Mouse (Mus musculus) liver, embryonic 12.5 days (tissue): ENCODE measurements around the gene Suz12. TPM values are rescaled to one million over a fixed set of nuclear protein-coding genes. Genes with fewer than 3 reads are reported as not detected.
"Not testable (repeated sequence)": the region's sequence is repeated elsewhere in the genome, so short reads cannot be mapped to it uniquely, and the experiment has no call there.

Source experiments
- ATAC-seq: fragments of 200-750 bp; cut with Nextera tagmentation; 2 replicates; pipeline ENCODE4 v1.8.0; 2017; ENCODE audit warnings: moderate number of reproducible peaks, mild to moderate bottlenecking, moderate library complexity
- H3K27ac ChIP-seq: fragments of 300-500 bp; sonication (generic); 2 replicates; pipeline ENCODE4 v1.5.1; 2016; ENCODE audit warnings: mild to moderate bottlenecking
- H3K27me3 ChIP-seq: fragments of 300-500 bp; sonication (generic); replicated peaks from 2 replicates; pipeline ENCODE4 v1.6.1; 2016; ENCODE audit warnings: mild to moderate bottlenecking, moderate library complexity
- H3K36me3 ChIP-seq: fragments of 300-500 bp; sonication (generic); 2 replicates; pipeline ENCODE4 v1.6.1; 2016; ENCODE audit warnings: mild to moderate bottlenecking, moderate library complexity
- H3K4me1 ChIP-seq: fragments of 300-500 bp; sonication (generic); 2 replicates; pipeline ENCODE4 v1.6.1; 2016
- H3K4me2 ChIP-seq: fragments of 300-500 bp; sonication (generic); 2 replicates; pipeline ENCODE4 v1.6.1; 2016; ENCODE audit warnings: mild to moderate bottlenecking, moderate library complexity
- H3K4me3 ChIP-seq: fragments of 300-500 bp; sonication (generic); 2 replicates; pipeline ENCODE4 v1.5.1; 2016; ENCODE audit warnings: mild to moderate bottlenecking, moderate library complexity
- H3K9ac ChIP-seq: fragments of 300-500 bp; sonication (generic); 2 replicates; pipeline ENCODE4 v1.6.1; 2016; ENCODE audit warnings: mild to moderate bottlenecking, moderate library complexity
- H3K9me3 ChIP-seq: fragments of 300-500 bp; sonication (generic); replicated peaks from 2 replicates; pipeline ENCODE4 v1.6.1; 2016; ENCODE audit warnings: mild to moderate bottlenecking, moderate library complexity
- WGBS: fragments of 180-500 bp; shearing (Covaris S2); methylation state at CpG from one replicate; pipeline ENCODE4 v1.1.7; 2016; ENCODE audit not compliant: insufficient replicate concordance; 5-methylcytosine and 5-hydroxymethylcytosine counted together
- polyA plus RNA-seq: library from polyadenylated mRNA; unstranded; fragments of >200 nt; fragmentation: Nextera tagmentation; extraction: Ambion mirVana; gene quantifications from 2 replicates; pipeline ENCODE4 v1.2.1, GENCODE M21; 2016

Gene Suz12
- polyA plus RNA-seq, 1 experiment from 2014 or later, result 25.1 TPM

DNA sequence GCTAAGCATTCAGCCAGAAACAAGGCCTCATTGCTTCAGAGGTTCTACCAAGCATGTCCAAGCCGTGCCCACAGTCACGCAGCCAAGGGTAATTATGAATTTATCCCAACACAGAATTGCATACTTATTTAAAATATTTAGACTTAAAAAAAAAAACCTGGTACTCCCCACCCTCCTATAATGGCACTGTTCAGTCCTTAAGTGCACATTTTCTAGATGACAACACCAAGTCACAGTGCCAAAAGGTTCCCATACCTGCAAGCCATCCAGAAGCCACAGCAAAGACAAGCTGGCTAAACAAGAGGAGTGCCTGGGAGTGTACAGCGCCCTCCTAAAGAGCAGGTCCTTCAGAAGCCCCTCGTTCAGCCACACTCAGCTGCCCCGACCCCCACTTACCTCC, 60.3 kb downstream of the Suz12 start:
- Histone ChIP-seq H3K9me3 (no peaks in the 10 kb centered on the region), H3K36me3 (peaks cover 98% of the 10 kb centered on the region), H3K4me1 (no peaks in the 10 kb centered on the region), H3K4me3 (no peak overlapping the region), H3K4me2 (no peak overlapping the region), H3K27me3 (no peaks in the 10 kb centered on the region), H3K27ac (no peak overlapping the region), H3K9ac (no peak overlapping the region)
- 88% methylated on average over 5 of the region's 5 CpGs for WGBS
- no peak for ATAC-seq

DNA sequence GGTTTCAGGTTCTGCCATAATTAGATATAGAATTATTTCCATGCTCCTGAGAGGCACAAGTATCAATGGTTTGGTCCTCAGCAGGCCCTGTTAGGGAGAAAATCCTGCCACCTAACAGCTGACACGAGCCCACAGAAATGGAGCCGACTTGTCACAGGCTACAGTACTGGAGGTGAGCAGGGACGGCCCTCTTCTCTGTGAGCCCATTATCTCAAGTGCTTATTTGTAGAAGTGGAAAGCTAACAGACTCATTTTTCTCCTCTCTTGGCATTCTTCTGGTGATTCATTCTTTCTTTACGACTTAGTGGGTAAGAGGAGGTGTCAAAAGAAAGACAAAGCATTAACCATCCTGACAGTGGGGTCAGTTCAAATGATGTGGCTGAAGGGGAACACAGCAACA, 61.8 kb downstream of the Suz12 start:
- no peak overlapping the region for H3K4me3 ChIP-seq
- H3K27ac ChIP-seq, result no peak overlapping the region
- H3K9me3 ChIP-seq, result no peaks in the 10 kb centered on the region
- H3K9ac ChIP-seq, result no peak overlapping the region
- no peak for ATAC-seq
- H3K27me3 ChIP-seq, result no peaks in the 10 kb centered on the region
- 83% methylated on average over 4 of the region's 4 CpGs for WGBS
- peaks cover 98% of the 10 kb centered on the region for H3K36me3 ChIP-seq
- H3K4me2 ChIP-seq, result no peak overlapping the region
- H3K4me1 ChIP-seq, result no peaks in the 10 kb centered on the region

DNA sequence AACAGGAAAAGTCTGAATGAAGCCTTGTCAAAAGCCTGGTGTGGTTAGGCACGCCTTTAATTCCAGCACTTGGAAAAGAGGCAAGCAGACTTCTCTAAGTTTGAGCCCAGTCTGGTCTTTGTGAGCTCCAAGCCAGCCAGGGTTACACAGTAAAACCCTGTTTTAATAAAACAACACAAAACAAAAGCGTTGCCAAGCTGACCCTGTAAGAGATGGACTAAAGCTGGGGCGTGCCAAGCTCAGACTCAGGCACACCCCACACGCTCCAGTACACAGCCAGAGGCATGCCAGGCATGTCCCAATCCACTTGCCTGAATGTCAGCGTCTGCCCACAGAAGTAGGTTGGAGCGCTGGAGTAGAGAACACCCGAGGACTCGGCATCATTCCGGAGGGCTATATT, 63.2 kb downstream of the Suz12 start:
- no peaks in the 10 kb centered on the region for H3K4me1 ChIP-seq
- H3K36me3 ChIP-seq, result peaks cover 98% of the 10 kb centered on the region
- H3K27ac ChIP-seq, result no peak overlapping the region
- H3K4me2 ChIP-seq, result no peak overlapping the region
- H3K27me3 ChIP-seq, result no peaks in the 10 kb centered on the region
- H3K9ac ChIP-seq, result no peak overlapping the region
- WGBS, result 91% methylated on average over 9 of the region's 9 CpGs
- H3K4me3 ChIP-seq, result no peak overlapping the region
- ATAC-seq, result no peak
- no peaks in the 10 kb centered on the region for H3K9me3 ChIP-seq

DNA sequence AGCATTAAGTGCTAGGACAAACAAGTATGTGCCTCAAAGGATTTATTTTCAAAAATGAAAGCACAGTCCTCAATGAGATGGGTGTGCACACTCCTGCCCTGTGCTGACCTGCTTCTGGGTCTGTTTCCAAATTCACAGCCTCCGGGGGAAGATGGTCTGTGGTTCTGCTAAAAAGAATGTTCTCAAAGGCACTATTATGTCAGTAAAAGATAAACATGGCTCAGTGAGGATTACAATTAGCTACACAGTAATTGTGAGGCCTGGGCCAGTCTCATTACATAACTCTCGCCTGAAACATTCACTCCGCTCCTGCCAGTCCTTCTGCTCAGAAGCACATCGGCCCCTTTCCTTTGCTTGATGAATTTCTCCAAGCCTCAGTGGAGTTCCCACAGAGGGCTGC, 69.3 kb downstream of the Suz12 start:
- no peak overlapping the region for H3K4me3 ChIP-seq
- peaks cover 3% of the 10 kb centered on the region; the same call in 1 of the 2 replicates for H3K4me1 ChIP-seq
- H3K27me3 ChIP-seq, result no peaks in the 10 kb centered on the region
- WGBS, result 87% methylated on average over 4 of the region's 4 CpGs
- 0 out of 2 replicates have a peak overlapping the region, but pooled peaks have one; percentile 6 for H3K27ac ChIP-seq
- peaks cover 97% of the 10 kb centered on the region for H3K36me3 ChIP-seq
- no peak overlapping the region for H3K9ac ChIP-seq
- no peaks in the 10 kb centered on the region for H3K9me3 ChIP-seq
- H3K4me2 ChIP-seq, result no peak overlapping the region
- no peak for ATAC-seq

DNA sequence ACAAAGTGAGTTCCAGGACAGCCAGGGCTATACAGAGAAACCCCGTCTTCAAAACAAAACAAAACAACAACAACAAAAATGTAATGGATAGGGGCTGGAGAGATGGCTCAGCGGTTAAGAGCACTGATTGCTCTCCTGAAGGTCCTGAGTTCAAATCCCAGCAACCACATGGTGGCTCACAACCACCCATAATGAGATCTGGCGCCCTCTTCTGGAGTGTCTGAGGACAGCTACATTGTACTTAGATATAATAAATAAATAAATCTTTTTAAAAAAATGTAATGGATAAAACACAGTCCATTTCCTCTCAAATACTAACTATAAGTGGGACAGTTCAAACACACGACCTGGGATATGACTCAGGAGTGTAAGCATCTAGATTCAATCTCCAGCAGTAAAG, 73.5 kb downstream of the Suz12 start:
- H3K9me3 ChIP-seq, H3K9ac ChIP-seq, H3K4me3 ChIP-seq, H3K27ac ChIP-seq, ATAC-seq, H3K27me3 ChIP-seq, H3K4me2 ChIP-seq: not testable (repeated sequence)
- Histone ChIP-seq H3K4me1 (peaks cover 40% of the 10 kb centered on the region), H3K36me3 (peaks cover 89% of the 10 kb centered on the region)
- 73% methylated on average over 4 of the region's 4 CpGs for WGBS

DNA sequence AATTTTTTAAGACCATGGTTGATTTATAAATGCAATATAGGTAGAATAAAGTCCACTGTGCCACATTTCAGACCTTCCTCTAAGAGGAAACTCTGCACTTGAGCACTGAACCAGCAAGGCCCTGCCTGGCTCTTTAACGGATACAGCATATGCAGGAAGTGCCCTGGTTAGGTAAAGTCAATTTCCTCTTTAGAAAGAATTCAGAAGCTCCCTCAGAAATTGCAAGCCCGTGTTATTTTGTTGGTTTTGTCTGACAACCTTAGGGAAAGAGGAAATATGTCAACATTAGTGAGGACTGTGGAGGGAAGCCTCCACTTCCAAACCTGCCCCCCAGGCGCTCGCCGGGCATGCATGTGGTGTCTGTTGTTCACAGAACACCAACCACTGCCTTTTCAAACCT, 74.7 kb downstream of the Suz12 start:
- no peak overlapping the region for H3K4me3 ChIP-seq
- H3K4me1 ChIP-seq, result peaks cover 48% of the 10 kb centered on the region
- H3K27me3 ChIP-seq, result no peaks in the 10 kb centered on the region
- H3K9me3 ChIP-seq, result no peaks in the 10 kb centered on the region
- WGBS, result 45% methylated on average over 5 of the region's 5 CpGs
- ATAC-seq, result no peak
- peaks cover 81% of the 10 kb centered on the region for H3K36me3 ChIP-seq
- H3K9ac ChIP-seq, result no peak overlapping the region
- peak overlapping the region; percentile 45 for H3K27ac ChIP-seq
- H3K4me2 ChIP-seq, result no peak overlapping the region

DNA sequence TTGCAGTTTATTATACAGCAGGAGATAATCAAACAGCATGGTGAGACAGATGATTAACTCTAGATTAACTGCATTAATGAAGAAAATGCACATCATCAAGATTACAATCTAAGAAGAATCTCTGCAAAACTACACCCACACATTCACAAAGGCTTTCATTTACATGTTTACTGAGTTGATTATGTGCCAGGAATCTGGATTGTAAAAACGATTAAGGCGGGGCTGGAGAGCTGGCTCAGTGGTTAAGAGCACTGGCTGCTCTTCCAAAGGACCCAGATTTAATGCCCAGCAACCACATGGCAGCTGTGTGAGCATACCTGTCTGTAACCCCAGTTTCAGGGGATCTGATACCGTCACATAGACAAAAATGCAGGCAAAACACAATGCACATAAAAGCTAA, 76.9 kb downstream of the Suz12 start:
- ATAC-seq, result no peak
- H3K9me3 ChIP-seq, result no peaks in the 10 kb centered on the region
- H3K27ac ChIP-seq, result no peak overlapping the region
- no peak overlapping the region for H3K9ac ChIP-seq
- 82% methylated on average over 3 of the region's 3 CpGs for WGBS
- H3K4me2 ChIP-seq, result no peak overlapping the region
- H3K4me1 ChIP-seq, result peaks cover 67% of the 10 kb centered on the region
- H3K36me3 ChIP-seq, result peaks cover 76% of the 10 kb centered on the region
- H3K27me3 ChIP-seq, result no peaks in the 10 kb centered on the region
- H3K4me3 ChIP-seq, result no peak overlapping the region

DNA sequence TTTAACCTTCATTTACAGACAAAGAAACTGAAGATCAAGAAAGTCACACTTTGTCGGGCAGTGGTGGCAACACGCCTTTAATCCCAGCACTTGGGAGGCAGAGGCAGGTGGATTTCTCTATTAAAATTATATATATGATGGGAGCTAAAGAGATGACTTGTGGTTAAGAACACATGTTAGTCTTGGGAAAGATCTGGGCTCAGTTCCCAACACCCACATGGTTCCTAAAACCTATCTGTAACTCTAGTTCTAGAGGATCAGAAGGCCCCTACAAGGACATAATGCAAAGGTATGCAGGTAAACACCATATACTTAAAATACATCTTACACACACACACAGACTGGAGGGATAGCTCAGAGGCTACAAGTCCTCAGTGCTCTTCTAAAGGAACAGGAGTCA, 78.1 kb downstream of the Suz12 start:
- Histone ChIP-seq H3K9me3 (no peaks in the 10 kb centered on the region), H3K4me2 (no peak overlapping the region), H3K4me3 (no peak overlapping the region), H3K27ac (peak overlapping the region; percentile 30; the same call in 1 of the 2 replicates), H3K27me3 (no peaks in the 10 kb centered on the region), H3K9ac (no peak overlapping the region), H3K4me1 (peaks cover 73% of the 10 kb centered on the region), H3K36me3 (peaks cover 73% of the 10 kb centered on the region)
- 82% methylated on average over 2 of the region's 2 CpGs for WGBS
- no peak for ATAC-seq

DNA sequence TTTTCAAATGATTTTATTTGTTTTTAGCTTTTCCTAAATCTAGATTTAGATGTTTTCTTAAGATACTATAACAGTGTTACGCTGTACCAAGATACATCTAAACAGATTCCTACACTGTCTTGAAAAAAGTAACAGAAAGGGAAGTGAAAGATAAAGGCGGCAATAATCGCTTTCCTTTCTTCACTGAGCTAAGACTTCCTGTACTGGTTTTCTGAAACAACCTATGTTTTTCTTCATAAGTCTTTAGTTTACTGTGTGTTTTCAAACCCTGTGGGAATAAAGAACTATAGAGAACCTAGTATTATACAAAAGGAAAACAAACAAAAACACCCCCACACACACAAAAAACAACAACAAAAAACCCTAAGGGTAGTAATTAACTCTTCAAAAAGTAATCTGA, 79.5 kb downstream of the Suz12 start:
- H3K4me3 ChIP-seq, result no peak overlapping the region
- no peak for ATAC-seq
- H3K9ac ChIP-seq, result no peak overlapping the region
- WGBS, result 39% methylated on average over 3 of the region's 3 CpGs
- H3K9me3 ChIP-seq, result no peaks in the 10 kb centered on the region
- no peak overlapping the region for H3K27ac ChIP-seq
- H3K36me3 ChIP-seq, result peaks cover 70% of the 10 kb centered on the region
- no peaks in the 10 kb centered on the region for H3K27me3 ChIP-seq
- peaks cover 78% of the 10 kb centered on the region for H3K4me1 ChIP-seq
- H3K4me2 ChIP-seq, result peak overlapping the region; percentile 20; the same call in 1 of the 2 replicates

DNA sequence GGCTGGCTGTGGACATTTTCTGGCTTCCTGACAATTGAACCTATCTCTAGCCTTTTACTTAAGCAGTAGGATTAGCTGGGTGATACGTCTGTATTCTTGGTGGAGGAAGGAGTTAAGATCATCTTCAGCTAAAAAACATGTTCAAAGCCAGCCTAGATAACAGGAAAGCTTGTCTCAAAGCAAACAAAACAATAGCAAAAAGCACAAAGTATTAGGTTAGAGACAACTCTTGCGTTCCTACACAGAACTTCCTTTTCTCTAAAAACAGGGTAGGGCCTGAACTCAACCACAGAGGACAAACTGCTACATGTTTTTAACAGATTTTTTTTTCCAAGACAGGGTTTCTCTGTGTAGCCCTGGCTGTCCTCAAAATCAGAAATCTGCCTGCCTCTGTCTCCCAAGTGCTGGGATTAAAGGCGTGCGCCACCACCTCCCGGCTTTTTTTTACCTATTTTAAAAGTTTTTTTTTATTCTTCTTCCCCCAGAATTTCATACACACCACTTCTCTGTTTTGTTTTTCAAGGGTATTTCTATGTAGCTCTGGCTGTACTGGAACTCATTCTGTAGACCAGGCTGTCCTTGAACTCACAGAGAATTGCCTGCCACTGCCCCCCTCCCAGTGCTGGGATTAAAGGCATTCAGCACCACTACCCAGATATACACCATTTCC, 82.8 kb downstream of the Suz12 start:
- H3K36me3 ChIP-seq, result peaks cover 60% of the 10 kb centered on the region
- H3K4me3 ChIP-seq, result no peak overlapping the region
- H3K4me2 ChIP-seq, result peak overlapping the region; percentile 19; the same call in 1 of the 2 replicates
- no peaks in the 10 kb centered on the region for H3K9me3 ChIP-seq
- H3K4me1 ChIP-seq, result peaks cover 71% of the 10 kb centered on the region
- no peaks in the 10 kb centered on the region for H3K27me3 ChIP-seq
- WGBS, result 69% methylated on average over 5 of the region's 5 CpGs
- no peak overlapping the region for H3K9ac ChIP-seq
- H3K27ac ChIP-seq, result no peak overlapping the region
- no peak for ATAC-seq

DNA sequence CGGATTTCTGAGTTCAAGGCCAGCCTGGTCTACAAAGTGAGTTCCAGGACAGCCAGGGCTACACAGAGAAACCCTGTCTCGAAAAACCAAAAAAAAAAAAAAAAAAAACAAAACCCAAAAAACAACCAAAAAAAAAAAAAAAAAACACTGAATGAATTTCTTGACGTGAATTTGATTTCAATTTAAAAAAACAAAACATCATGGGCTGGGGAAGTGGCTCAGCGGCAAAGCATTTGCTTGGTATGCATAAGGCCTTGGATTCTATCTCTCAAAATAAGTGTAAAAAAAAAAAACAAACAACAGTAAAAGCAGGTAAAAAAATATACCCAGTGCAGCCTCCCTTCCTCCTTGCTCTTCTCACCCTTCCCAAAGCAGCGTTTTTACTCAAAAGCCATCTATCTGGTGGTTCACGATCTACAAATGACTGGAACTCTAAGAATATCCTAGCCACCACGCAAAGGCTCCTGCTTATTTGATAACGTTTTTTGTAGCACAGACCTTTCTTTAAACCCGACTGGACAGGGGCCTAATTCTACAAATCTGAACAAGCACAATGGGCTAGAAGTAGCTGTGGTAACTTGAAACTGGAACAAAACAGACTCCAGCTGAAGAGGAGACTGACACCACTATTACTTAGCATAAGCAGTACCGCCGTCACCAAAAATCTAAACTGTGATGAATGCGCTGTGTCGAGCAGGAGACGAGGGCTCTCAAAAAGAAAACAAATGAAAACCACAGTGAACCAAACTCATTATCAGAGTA, 85.1 kb downstream of the Suz12 start:
- H3K36me3 ChIP-seq, result peaks cover 50% of the 10 kb centered on the region
- H3K9ac ChIP-seq, result peak overlapping the region; percentile 99
- peak overlapping the region; percentile 78 for H3K4me2 ChIP-seq
- H3K27me3 ChIP-seq, result no peaks in the 10 kb centered on the region
- peak overlapping the region; percentile 55 for H3K27ac ChIP-seq
- ATAC-seq, result no peak
- peak overlapping the region; percentile 99 for H3K4me3 ChIP-seq
- peaks cover 71% of the 10 kb centered on the region for H3K4me1 ChIP-seq
- no peaks in the 10 kb centered on the region for H3K9me3 ChIP-seq
- WGBS, result 54% methylated on average over 14 of the region's 14 CpGs

DNA sequence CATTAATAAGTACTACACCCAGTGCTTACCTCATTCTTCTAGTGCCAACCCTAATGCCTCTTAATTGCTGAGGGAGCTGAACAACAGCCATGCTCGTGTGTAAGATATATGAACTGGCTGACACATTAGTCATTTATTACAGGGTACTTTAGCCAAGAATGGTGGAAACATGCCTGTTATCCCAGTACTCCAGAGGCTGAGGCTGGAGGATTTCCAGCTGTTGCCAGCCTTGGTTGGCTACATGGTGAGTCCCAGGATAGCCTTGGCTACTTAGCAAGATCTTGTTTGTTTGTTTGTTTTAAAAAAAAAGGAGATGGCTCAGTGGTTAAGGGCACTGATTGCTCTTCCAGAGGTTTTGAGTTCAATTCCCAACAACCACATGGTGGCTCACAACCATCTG, 85.9 kb downstream of the Suz12 start:
- WGBS, result 29% methylated on average over 1 of the region's 1 CpGs
- Histone ChIP-seq H3K4me2 (peak overlapping the region; percentile 78), H3K9me3 (peaks cover 4% of the 10 kb centered on the region; the same call in 1 of the 2 replicates), H3K4me1 (peaks cover 72% of the 10 kb centered on the region), H3K4me3 (peak overlapping the region; percentile 99), H3K9ac (peak overlapping the region; percentile 99), H3K36me3 (peaks cover 46% of the 10 kb centered on the region), H3K27me3 (no peaks in the 10 kb centered on the region), H3K27ac (peak overlapping the region; percentile 55)
- no peak for ATAC-seq
